8 mouse cellular contexts compared by ENCODE assay signal in the genomic region with DNA sequence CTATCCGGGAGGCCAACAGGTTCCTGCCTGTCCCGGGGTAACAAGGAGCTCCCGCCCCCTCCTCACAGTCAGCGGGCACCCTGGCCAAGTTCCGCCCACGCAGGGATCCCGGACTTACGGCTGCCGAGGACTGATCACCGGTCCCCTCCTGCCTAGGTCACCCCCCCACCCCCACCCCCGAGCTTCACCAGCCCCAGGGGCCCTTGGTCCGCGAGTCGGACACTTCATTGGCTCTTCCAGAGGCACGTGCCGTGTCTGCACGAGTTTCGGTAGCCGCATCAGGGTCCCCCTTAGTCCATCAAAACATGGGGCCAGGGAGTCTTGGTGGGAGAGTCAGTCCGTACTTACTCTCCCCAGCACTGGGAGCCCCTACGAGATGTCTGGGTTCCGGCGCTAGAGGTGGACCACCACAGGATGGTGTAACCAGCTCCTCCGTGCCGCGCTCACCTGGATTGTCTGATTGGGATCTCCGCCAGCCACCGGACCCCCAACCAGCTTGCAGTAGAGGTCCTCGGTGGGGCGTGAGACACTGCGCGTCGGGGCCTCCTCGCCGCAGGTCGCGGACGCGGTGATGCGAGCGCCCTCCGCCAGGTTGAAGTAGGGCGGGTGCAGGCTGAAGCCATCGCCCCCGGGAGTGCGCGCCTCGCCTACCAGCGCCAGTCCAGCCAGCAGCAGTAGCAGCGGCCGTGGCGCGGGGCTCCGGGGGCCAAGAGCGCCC. TPM values are rescaled to one million over a fixed set of nuclear protein-coding genes. Genes with fewer than 3 reads are reported as not detected.
DNase-seq lines count a peak whose midpoint lies in the region; ATAC-seq and TF ChIP-seq lines count a peak whose summit lies in the region.

No protein-coding gene starts in this region.

- no peaks in the 10 kb centered on the region for H3K9me3 ChIP-seq in heart, postnatal 0 days (replicated peaks; ENCODE audit: control insufficient read depth, low read length)
- H3K9me3 ChIP-seq in midbrain, embryonic 11.5 days (ENCODE audit: control insufficient read depth, low read length) = no peaks in the 10 kb centered on the region

- no peaks in the 10 kb centered on the region for H3K4me1 ChIP-seq in cortical plate, adult 2 months (ENCODE audit: control insufficient read depth, insufficient read depth, low read length)
- H3K4me1 ChIP-seq in heart, postnatal 0 days (ENCODE audit: control insufficient read depth, insufficient read depth) = peaks cover 55% of the 10 kb centered on the region
- H3K4me1 ChIP-seq in midbrain, embryonic 11.5 days (ENCODE audit: control insufficient read depth, insufficient read depth, low read length) = peaks cover 26% of the 10 kb centered on the region

- ATAC-seq in heart, postnatal 0 days (ENCODE audit: insufficient read depth, low read depth) = peak; percentile 32
- ATAC-seq in midbrain, embryonic 11.5 days (ENCODE audit: low FRiP score) = peak; percentile 47

- no peak for TF ChIP-seq EP300 in heart, postnatal 0 days (IDR thresholded peaks at IDR 0.05; ENCODE audit: low read depth)

- H3K4me2 ChIP-seq in heart, postnatal 0 days (ENCODE audit: low read depth, low read length) = peak overlapping the region; percentile 97
- H3K4me2 ChIP-seq in midbrain, embryonic 11.5 days = peak overlapping the region; percentile 98

- under 1% methylated on average over 54 of the region's 55 CpGs for WGBS in heart, postnatal 0 days
- under 1% methylated on average over 55 of the region's 55 CpGs for WGBS in midbrain, embryonic 11.5 days

- TF ChIP-seq POLR2A in cortical plate, adult 2 months (IDR thresholded peaks at IDR 0.05; ENCODE audit: extremely low read depth, insufficient read depth, low read length) = no peak

- TF ChIP-seq CTCF in left cerebral cortex, adult 2 months (IDR thresholded peaks at IDR 0.05) = no peak
- no peak for TF ChIP-seq CTCF in cortical plate, adult 2 months (IDR thresholded peaks at IDR 0.05; ENCODE audit: extremely low read depth, insufficient read depth, low read length)
- no peak for TF ChIP-seq CTCF in heart, postnatal 0 days (IDR thresholded peaks at IDR 0.05; ENCODE audit: low read depth)

- intact Hi-C loops in left cerebral cortex, adult 2 months (cut with DNase I) = no loop called here

- peak overlapping the region; percentile 75 for H3K4me3 ChIP-seq in left cerebral cortex, adult 2 months
- H3K4me3 ChIP-seq in cortical plate, adult 2 months (ENCODE audit: insufficient read depth, low read length) = peak overlapping the region; percentile 58
- peak overlapping the region; percentile 70 for H3K4me3 ChIP-seq in heart, postnatal 0 days (ENCODE audit: low read depth, low read length)
- H3K4me3 ChIP-seq in midbrain, embryonic 11.5 days (ENCODE audit: low read depth, low read length) = peak overlapping the region; percentile 53

- DNase-seq in left cerebral cortex, adult 2 months (ENCODE audit: extremely low spot score in 1 of 2, low spot score in 2 of 2) = no peak
- DNase-seq in left cerebral cortex, adult 8-10 months (ENCODE audit: low spot score in 2 of 2) = no peak
- no peak for DNase-seq in heart, postnatal 0 days (ENCODE audit: low spot score)
- peak; percentile 67 to 76 for DNase-seq in kidney, postnatal 36 days
- peak; percentile 94 for DNase-seq in midbrain, embryonic 11.5 days (ENCODE audit: low spot score, missing footprints)
- DNase-seq in right cerebral cortex, postnatal 10 days (ENCODE audit: low spot score in 2 of 2) = no peak
- DNase-seq in urinary bladder, postnatal 25 days (ENCODE audit: low spot score) = no peak

- peak overlapping the region; percentile 66 for H3K27ac ChIP-seq in left cerebral cortex, adult 2 months
- no peak overlapping the region for H3K27ac ChIP-seq in cortical plate, adult 2 months (ENCODE audit: insufficient read depth, low read length)
- H3K27ac ChIP-seq in heart, postnatal 0 days (ENCODE audit: low read depth) = peak overlapping the region; percentile 62
- no peak overlapping the region for H3K27ac ChIP-seq in midbrain, embryonic 11.5 days (ENCODE audit: low read depth, low read length)

- peaks cover 14% of the 10 kb centered on the region; the same call in 1 of the 2 replicates for H3K27me3 ChIP-seq in heart, postnatal 0 days (ENCODE audit: control insufficient read depth, insufficient read depth, low read length)
- peaks cover 29% of the 10 kb centered on the region for H3K27me3 ChIP-seq in midbrain, embryonic 11.5 days (ENCODE audit: control insufficient read depth, insufficient read depth, low read length)

- H3K36me3 ChIP-seq in heart, postnatal 0 days (replicated peaks; ENCODE audit: control insufficient read depth, insufficient read depth, low read length) = 0 out of 2 replicates have a peak, but pooled peaks cover 3% of the 10 kb centered on the region
- H3K36me3 ChIP-seq in midbrain, embryonic 11.5 days (ENCODE audit: control insufficient read depth, insufficient read depth, low read length) = no peaks in the 10 kb centered on the region

- peak overlapping the region; percentile 62 for H3K9ac ChIP-seq in heart, postnatal 0 days (replicated peaks; ENCODE audit: low read depth, low read length)
- peak overlapping the region; percentile 57 for H3K9ac ChIP-seq in midbrain, embryonic 11.5 days (ENCODE audit: low read length)

RNA-seq across cellular contexts. Expression of gene Lama5, which starts 0.5 kb away (rescaled TPM):
- 10 to 100 TPM in 1 of 2 experiments, 1 to 10 TPM in 1; 9.5 to 11.2 TPM for total RNA-seq in left cerebral cortex, adult 2 months (2021)
- total RNA-seq in left cerebral cortex, adult 8-10 months (2022) = 10 to 100 TPM in 1 of 4 experiments, 1 to 10 TPM in 3; 5.9 to 11.1 (median 7.3) TPM
- 6.0 and 6.2 TPM in 2 replicates for polyA plus RNA-seq in cortical plate, adult 2 months (2012; rRNA removed)
- 69.6 and 95.7 TPM in 2 replicates for total RNA-seq in heart, postnatal 0 days (2014; rRNA removed; ENCODE audit: low replicate concordance)
- polyA plus RNA-seq in heart, postnatal 0 days (2015; fragmentation: Nextera tagmentation; extraction: Ambion mirVana) = 16.6 and 16.9 TPM in 2 replicates
- 3.8 and 3.9 TPM in 2 replicates for polyA plus RNA-seq in midbrain, embryonic 11.5 days (2014; fragmentation: Nextera tagmentation; extraction: Ambion mirVana)

RNA-seq across cellular contexts. Expression of gene Rps21, which starts 32.0 kb away (rescaled TPM):
- total RNA-seq in left cerebral cortex, adult 2 months (2021) = 100 to 1,000 TPM; 682 to 702 TPM
- 100 to 1,000 TPM; 616 to 845 (median 743) TPM for total RNA-seq in left cerebral cortex, adult 8-10 months (2022)
- polyA plus RNA-seq in cortical plate, adult 2 months (2012; rRNA removed) = 2,462 and 2,522 TPM in 2 replicates
- total RNA-seq in heart, postnatal 0 days (2014; rRNA removed; ENCODE audit: low replicate concordance) = 706 and 957 TPM in 2 replicates
- polyA plus RNA-seq in heart, postnatal 0 days (2015; fragmentation: Nextera tagmentation; extraction: Ambion mirVana) = 356 and 378 TPM in 2 replicates
- 443 and 494 TPM in 2 replicates for polyA plus RNA-seq in midbrain, embryonic 11.5 days (2014; fragmentation: Nextera tagmentation; extraction: Ambion mirVana)

RNA-seq across cellular contexts. Expression of gene Cables2, which starts 48.1 kb away (rescaled TPM):
- total RNA-seq in left cerebral cortex, adult 2 months (2021) = 10 to 100 TPM; 26.0 to 29.0 TPM
- 10 to 100 TPM; 27.2 to 31.6 (median 27.7) TPM for total RNA-seq in left cerebral cortex, adult 8-10 months (2022)
- 35.7 and 40.0 TPM in 2 replicates for polyA plus RNA-seq in cortical plate, adult 2 months (2012; rRNA removed)
- total RNA-seq in heart, postnatal 0 days (2014; rRNA removed; ENCODE audit: low replicate concordance) = 14.6 and 15.3 TPM in 2 replicates
- polyA plus RNA-seq in heart, postnatal 0 days (2015; fragmentation: Nextera tagmentation; extraction: Ambion mirVana) = 6.2 and 6.5 TPM in 2 replicates
- polyA plus RNA-seq in midbrain, embryonic 11.5 days (2014; fragmentation: Nextera tagmentation; extraction: Ambion mirVana) = 13.3 and 14.4 TPM in 2 replicates

RNA-seq across cellular contexts. Expression of gene Adrm1, which starts 53.9 kb away (rescaled TPM):
- total RNA-seq in left cerebral cortex, adult 2 months (2021) = 100 to 1,000 TPM in 1 of 2 experiments, 10 to 100 TPM in 1; 96.4 to 101 TPM
- total RNA-seq in left cerebral cortex, adult 8-10 months (2022) = 100 to 1,000 TPM; 107 to 109 (median 108) TPM
- 89.8 and 92.1 TPM in 2 replicates for polyA plus RNA-seq in cortical plate, adult 2 months (2012; rRNA removed)
- 74.5 and 115 TPM in 2 replicates for total RNA-seq in heart, postnatal 0 days (2014; rRNA removed; ENCODE audit: low replicate concordance)
- polyA plus RNA-seq in heart, postnatal 0 days (2015; fragmentation: Nextera tagmentation; extraction: Ambion mirVana) = 130 and 156 TPM in 2 replicates
- 170 and 171 TPM in 2 replicates for polyA plus RNA-seq in midbrain, embryonic 11.5 days (2014; fragmentation: Nextera tagmentation; extraction: Ambion mirVana)

Comparison
In these comparisons a context has a peak if more than half of its experiments do, and no peak if none do; other contexts are left out.
1. DNase-seq: peak in kidney, postnatal 36 days (2 of 2) and midbrain, embryonic 11.5 days (single experiment); none in left cerebral cortex, adult 2 months (0 of 2), left cerebral cortex, adult 8-10 months (0 of 2), heart, postnatal 0 days (single experiment), right cerebral cortex, postnatal 10 days (0 of 2) and urinary bladder, postnatal 25 days (single experiment).
2. H3K27ac ChIP-seq: peak in left cerebral cortex, adult 2 months (single experiment) and heart, postnatal 0 days (single experiment); none in cortical plate, adult 2 months (single experiment) and midbrain, embryonic 11.5 days (single experiment).
3. Peak in every context shown above with its lines, with median percentiles within 50 percentile points of each other: H3K4me3 ChIP-seq.